Mouse (Mus musculus): ENCODE results near the gene Phactr2.

DNA sequence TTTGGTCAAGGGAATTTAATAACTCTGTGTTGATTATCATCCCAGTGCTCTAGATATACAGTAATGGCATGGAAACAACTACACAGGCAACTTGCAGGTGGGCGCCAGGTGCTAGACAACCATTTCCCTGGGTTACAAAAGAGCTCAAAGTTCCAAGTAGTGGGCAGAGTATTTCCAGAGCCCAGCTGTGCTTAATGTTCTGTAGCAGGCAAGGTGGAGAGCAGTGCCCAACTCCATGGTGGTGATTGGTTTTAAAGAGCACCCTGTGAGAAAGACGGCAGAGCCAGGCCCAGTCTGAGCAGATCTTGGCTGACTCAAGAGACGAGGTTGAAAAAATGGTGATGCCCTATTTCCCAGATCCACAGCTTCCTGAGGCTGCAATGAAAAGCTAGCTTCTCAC is 78.5 kb downstream of the Phactr2 start:
- no peak for TF ChIP-seq CTCF (IDR thresholded peaks at IDR 0.05)
- TF ChIP-seq EP300 (IDR thresholded peaks at IDR 0.05), result no peak

All from lung, postnatal 0 days (tissue).